Mouse (Mus musculus) mesoderm, embryonic 11.5 days (tissue): Measurements from ENCODE around the gene Pla2g7.
A peak's percentile ranks its signal among the peaks of the same experiment; 100 is the strongest.

Source experiments
- DNase-seq: peaks from one replicate; pipeline ENCODE4 v3.0.0-alpha.2; 2012; ENCODE audit warnings: low read depth, low spot score

Pla2g7 gene

GRCm38 (mm10) chr17:43645136-43645535, 77.2 kb downstream of the Pla2g7 start:
- DNase-seq, result no peak

- DNase-seq, result no peak
These were observed 79.0 kb downstream of the Pla2g7 start for GRCm38 (mm10) chr17:43646925-43647324.

DNA sequence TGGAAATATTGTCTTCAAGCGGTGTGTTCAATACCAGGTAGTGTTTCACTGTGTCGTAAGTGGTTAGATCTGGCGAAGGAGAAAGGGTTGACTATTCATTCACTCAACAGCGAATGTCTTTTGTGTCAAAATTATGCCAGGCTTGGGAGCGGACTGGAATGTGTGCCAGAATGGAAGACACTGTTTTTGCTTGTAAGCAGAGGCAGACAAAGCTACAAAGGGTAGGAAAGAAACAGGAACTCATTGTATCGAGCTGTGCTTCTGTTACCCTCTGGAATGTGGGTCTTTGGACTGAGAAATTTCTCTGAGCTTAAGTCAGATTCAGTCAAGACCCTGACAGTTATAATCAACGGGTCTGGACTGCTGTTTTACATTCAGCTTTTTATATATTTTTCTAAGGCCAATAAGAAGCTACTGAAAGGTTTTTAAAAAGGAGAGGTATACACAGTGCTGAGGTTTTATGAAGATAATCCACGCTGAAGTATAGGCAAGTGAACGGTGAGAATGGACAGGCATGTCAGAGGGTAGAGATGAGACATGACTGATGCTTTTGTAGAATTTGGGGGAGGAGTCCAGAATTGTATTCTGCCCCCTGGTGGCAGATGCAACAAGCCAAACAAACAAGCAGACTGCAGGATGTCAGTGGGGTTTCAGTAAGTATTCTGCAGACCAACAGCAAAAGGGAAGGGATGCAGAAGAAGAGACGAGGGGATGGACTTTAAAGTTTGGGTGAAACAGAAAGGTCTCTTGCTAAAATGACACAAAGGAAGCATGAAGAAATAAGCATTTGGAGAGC, 81.9 kb downstream of the Pla2g7 start:
- peak; percentile 25 for DNase-seq

- DNase-seq, result no peak
These were observed 83.6 kb downstream of the Pla2g7 start for GRCm38 (mm10) chr17:43651314-43652046.
